Mouse (Mus musculus) ES-Bruce4 (cell line): Measurements from ENCODE around the gene Pakap.

Source experiments
- CTCF ChIP-seq: IDR thresholded peaks from one replicate; pipeline ENCODE4 v1.8.1; 2011; ENCODE audit warnings: low read depth, low read length
- EP300 ChIP-seq: IDR thresholded peaks from 2 replicates; pipeline ENCODE4 v1.6.1; 2011; ENCODE audit warnings: low read depth, low read length; ENCODE audit not compliant: insufficient read depth
- POLR2A ChIP-seq: IDR thresholded peaks from one replicate; pipeline ENCODE4 v1.8.1; 2011; ENCODE audit warnings: low read length; ENCODE audit not compliant: insufficient read depth

- TF ChIP-seq POLR2A (no peak), CTCF (no peak), EP300 (no peak)
Observed at GRCm38 (mm10) chr4:57575686-57576085, 7.7 kb downstream of the Pakap start.
